Mouse (Mus musculus) liver, postnatal 0 days (tissue): ENCODE data around the gene Gpcpd1. TPM values are rescaled to one million over a fixed set of nuclear protein-coding genes. Genes with fewer than 3 reads are reported as not detected.

Experiments used
- ATAC-seq: fragments of 200-750 bp; cut with Nextera tagmentation; 2 replicates; pipeline ENCODE4 v1.8.0; 2017; ENCODE audit warnings: mild to moderate bottlenecking, moderate library complexity
- DNase-seq: peaks from one replicate; pipeline ENCODE4 v3.0.0-alpha.2; 2016
- H3K27ac ChIP-seq: fragments of 300-500 bp; sonication (generic); 2 replicates; pipeline ENCODE4 v1.5.1; 2014; ENCODE audit warnings: antibody characterized with exemption, moderate library complexity, mild to moderate bottlenecking, low read depth
- H3K27me3 ChIP-seq: fragments of 300-500 bp; sonication (generic); 2 replicates; pipeline ENCODE4 v1.6.1; 2014; ENCODE audit warnings: low read length, control low read depth, mixed read lengths; ENCODE audit not compliant: insufficient read depth
- H3K36me3 ChIP-seq: fragments of 300-500 bp; sonication (generic); replicated peaks from 2 replicates; pipeline ENCODE4 v1.6.1; 2014; ENCODE audit warnings: mild to moderate bottlenecking, control low read depth, low read length, moderate library complexity, mixed read lengths; ENCODE audit not compliant: insufficient read depth
- H3K4me1 ChIP-seq: fragments of 300-500 bp; sonication (generic); 2 replicates; pipeline ENCODE4 v1.6.1; 2014; ENCODE audit warnings: antibody characterized with exemption, mild to moderate bottlenecking, control low read depth; ENCODE audit not compliant: insufficient read depth
- H3K4me2 ChIP-seq: fragments of 300-500 bp; sonication (generic); 2 replicates; pipeline ENCODE4 v1.6.1; 2014; ENCODE audit warnings: low read depth, mild to moderate bottlenecking, low read length, moderate library complexity, mixed read lengths
- H3K4me3 ChIP-seq: fragments of 300-500 bp; sonication (generic); 2 replicates; pipeline ENCODE4 v1.5.1; 2014; ENCODE audit warnings: low read depth, low read length
- H3K9ac ChIP-seq: fragments of 300-500 bp; sonication (generic); replicated peaks from 2 replicates; pipeline ENCODE4 v1.6.1; 2014; ENCODE audit warnings: mild to moderate bottlenecking, moderate library complexity
- H3K9me3 ChIP-seq: fragments of 300-500 bp; sonication (generic); 2 replicates; pipeline ENCODE4 v1.6.1; 2016; ENCODE audit warnings: mild to moderate bottlenecking, control low read depth, low read length, mixed read lengths
- CTCF ChIP-seq: sonication (generic); IDR thresholded peaks from 2 replicates; pipeline ENCODE4 v1.5.1; 2016; ENCODE audit warnings: antibody characterized with exemption, low read depth
- EP300 ChIP-seq: IDR thresholded peaks from 2 replicates; pipeline ENCODE4 v1.6.1; 2016; ENCODE audit warnings: antibody characterized with exemption, low read depth, mild to moderate bottlenecking
- WGBS: fragments of 180-500 bp; shearing (Covaris S2); extraction: QIAGEN DNeasy Blood & Tissue Kit; methylation state at CpG from one replicate; pipeline ENCODE4 v1.1.7; 2014; ENCODE audit not compliant: insufficient replicate concordance; 5-methylcytosine and 5-hydroxymethylcytosine counted together
- polyA plus RNA-seq: library from polyadenylated mRNA; unstranded; fragments of >200 nt; fragmentation: Nextera tagmentation; extraction: Ambion mirVana; gene quantifications from 2 replicates; pipeline ENCODE4 v1.2.1, GENCODE M21; 2015

Gpcpd1 gene
- polyA plus RNA-seq, 1 experiment from 2014 or later: 65.8 TPM

DNA sequence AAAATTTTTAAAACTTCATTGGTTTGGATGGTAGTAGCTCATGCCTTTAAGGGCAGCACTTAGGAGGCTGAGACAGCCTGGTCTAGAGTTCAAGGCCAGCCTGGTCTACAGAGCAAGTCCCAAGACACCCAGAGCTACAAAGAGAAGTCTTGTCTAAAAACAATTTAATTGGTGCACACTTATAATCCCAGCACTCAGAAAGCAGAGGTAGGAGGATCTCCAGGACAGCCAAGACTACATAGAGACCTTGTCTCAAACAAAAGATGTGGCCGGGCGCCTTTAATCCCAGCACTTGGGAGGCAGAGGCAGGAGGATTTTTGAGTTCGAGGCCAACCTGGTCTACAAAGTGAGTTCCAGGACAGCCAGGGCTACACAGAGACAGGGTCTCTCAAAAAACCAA is 14.9 kb downstream of the Gpcpd1 start:
- no peak for TF ChIP-seq CTCF
- no peak for TF ChIP-seq EP300
- no peak for ATAC-seq
- 96% methylated on average over 3 of the region's 3 CpGs for WGBS
- peaks cover 41% of the 10 kb centered on the region for H3K36me3 ChIP-seq
- H3K4me2 ChIP-seq: peak overlapping the region; percentile 27
- no peak for DNase-seq
- H3K27ac ChIP-seq: peak overlapping the region; percentile 39; the same call in 1 of the 2 replicates
- no peaks in the 10 kb centered on the region for H3K9me3 ChIP-seq
- H3K4me1 ChIP-seq: peaks cover 11% of the 10 kb centered on the region
- H3K9ac ChIP-seq: no peak overlapping the region
- no peaks in the 10 kb centered on the region for H3K27me3 ChIP-seq
- no peak overlapping the region for H3K4me3 ChIP-seq

- ATAC-seq (no peak), DNase-seq (no peak)
- H3K9ac ChIP-seq: no peak overlapping the region
- H3K36me3 ChIP-seq: peaks cover 54% of the 10 kb centered on the region
- H3K27ac ChIP-seq: no peak overlapping the region
- H3K27me3 ChIP-seq: no peaks in the 10 kb centered on the region
- H3K4me1 ChIP-seq: peaks cover 11% of the 10 kb centered on the region
- no peak overlapping the region for H3K4me3 ChIP-seq
- H3K9me3 ChIP-seq: no peaks in the 10 kb centered on the region
- TF ChIP-seq EP300 (no peak), CTCF (no peak)
- H3K4me2 ChIP-seq: no peak overlapping the region
- 90% methylated on average over 2 of the region's 2 CpGs for WGBS
Measured at GRCm38 (mm10) chr2:132571301-132571700, 16.2 kb downstream of the Gpcpd1 start.

- Histone ChIP-seq H3K4me2 (no peak overlapping the region), H3K27ac (no peak overlapping the region), H3K4me1 (peaks cover 11% of the 10 kb centered on the region), H3K9ac (no peak overlapping the region), H3K9me3 (no peaks in the 10 kb centered on the region), H3K27me3 (no peaks in the 10 kb centered on the region), H3K4me3 (no peak overlapping the region), H3K36me3 (peaks cover 58% of the 10 kb centered on the region)
- ATAC-seq: no peak
- DNase-seq: no peak
- no peak for TF ChIP-seq EP300
- no peak for TF ChIP-seq CTCF
Measured at GRCm38 (mm10) chr2:132570869-132571268, 16.7 kb downstream of the Gpcpd1 start.

DNA sequence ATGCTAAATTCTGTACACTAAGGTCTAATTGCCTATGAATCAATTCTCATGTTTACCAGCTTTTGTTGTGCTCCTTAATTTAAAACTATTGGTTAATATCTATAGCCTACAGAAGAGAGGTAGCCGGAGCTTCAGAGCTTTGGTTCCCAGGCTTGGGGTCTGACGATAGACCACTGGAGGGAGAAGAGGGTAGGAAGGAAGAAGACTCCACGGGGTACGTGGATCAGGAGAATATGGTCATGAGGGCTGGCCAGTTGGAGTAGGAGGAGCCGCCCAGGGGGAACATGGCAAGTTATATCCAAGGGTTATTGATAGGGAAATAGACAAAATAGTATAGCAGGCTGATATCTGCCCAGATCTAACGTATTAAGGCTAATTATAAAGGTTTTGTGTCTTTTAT is 17.8 kb downstream of the Gpcpd1 start:
- H3K27me3 ChIP-seq: no peaks in the 10 kb centered on the region
- no peak for ATAC-seq
- H3K4me2 ChIP-seq: no peak overlapping the region
- no peak overlapping the region for H3K4me3 ChIP-seq
- H3K27ac ChIP-seq: no peak overlapping the region
- H3K9me3 ChIP-seq: no peaks in the 10 kb centered on the region
- peaks cover 69% of the 10 kb centered on the region for H3K36me3 ChIP-seq
- H3K9ac ChIP-seq: no peak overlapping the region
- H3K4me1 ChIP-seq: peaks cover 5% of the 10 kb centered on the region
- WGBS: 88% methylated on average over 6 of the region's 6 CpGs
- no peak for TF ChIP-seq EP300
- TF ChIP-seq CTCF: no peak
- DNase-seq: no peak

- no peak overlapping the region for H3K27ac ChIP-seq
- H3K4me2 ChIP-seq: no peak overlapping the region
- 76% methylated on average over 2 of the region's 2 CpGs for WGBS
- no peak for DNase-seq
- no peaks in the 10 kb centered on the region for H3K9me3 ChIP-seq
- no peak for ATAC-seq
- H3K9ac ChIP-seq: no peak overlapping the region
- H3K27me3 ChIP-seq: no peaks in the 10 kb centered on the region
- peaks cover 2% of the 10 kb centered on the region for H3K4me1 ChIP-seq
- H3K4me3 ChIP-seq: no peak overlapping the region
- TF ChIP-seq EP300 (no peak), CTCF (no peak)
- peaks cover 88% of the 10 kb centered on the region for H3K36me3 ChIP-seq
Measured at GRCm38 (mm10) chr2:132567414-132567813, 20.1 kb downstream of the Gpcpd1 start.

GRCm38 (mm10) chr2:132561860-132562259 is 25.7 kb downstream of the Gpcpd1 start:
- Histone ChIP-seq H3K9ac (no peak overlapping the region), H3K27me3 (no peaks in the 10 kb centered on the region), H3K4me1 (no peaks in the 10 kb centered on the region), H3K27ac (no peak overlapping the region), H3K4me2 (no peak overlapping the region), H3K9me3 (no peaks in the 10 kb centered on the region), H3K36me3 (peaks cover 65% of the 10 kb centered on the region), H3K4me3 (no peak overlapping the region)
- 93% methylated on average over 4 of the region's 4 CpGs for WGBS
- no peak for TF ChIP-seq CTCF
- no peak for TF ChIP-seq EP300
- DNase-seq: no peak
- no peak for ATAC-seq

DNA sequence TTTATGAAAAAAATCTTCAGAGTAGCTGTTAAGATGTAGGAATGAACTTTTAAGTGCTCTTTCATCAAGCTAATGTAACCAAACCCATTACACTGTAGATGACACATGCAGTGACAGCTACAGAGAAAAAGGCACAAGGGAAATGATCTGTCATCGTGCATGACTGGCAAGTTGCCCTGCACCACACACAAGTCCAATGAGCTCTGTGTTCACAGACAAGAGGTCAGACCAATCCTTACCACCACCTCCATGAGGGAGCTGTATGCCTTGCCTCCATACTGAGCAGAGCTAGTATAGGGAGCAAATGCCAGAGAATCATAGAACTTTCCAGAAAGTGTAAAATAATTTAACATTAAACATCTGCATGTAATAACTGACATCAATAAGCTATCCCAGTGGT is 59.7 kb downstream of the Gpcpd1 start:
- H3K27ac ChIP-seq: no peak overlapping the region
- no peak for DNase-seq

More for the DNA sequence above, 59.7 kb downstream of the Gpcpd1 start:
- no peaks in the 10 kb centered on the region for H3K4me1 ChIP-seq
- H3K4me3 ChIP-seq: no peak overlapping the region
- no peak for TF ChIP-seq CTCF
- TF ChIP-seq EP300: no peak
- ATAC-seq: peak; percentile 27; the same call in 1 of the 2 replicates
- 42% methylated on average over 1 of the region's 1 CpGs for WGBS
- H3K9ac ChIP-seq: no peak overlapping the region
- H3K9me3 ChIP-seq: no peaks in the 10 kb centered on the region
- peaks cover 45% of the 10 kb centered on the region for H3K36me3 ChIP-seq
- no peak overlapping the region for H3K4me2 ChIP-seq
- no peaks in the 10 kb centered on the region for H3K27me3 ChIP-seq
